Mouse (Mus musculus) testis, postnatal 10 days (tissue): ENCODE measurements around the gene Acadvl.
"Not testable (repeated sequence)": the region's sequence is repeated elsewhere in the genome, so short reads cannot be mapped to it uniquely, and the experiment has no call there.

ENCODE experiments used
- DNase-seq: peaks from one replicate; pipeline ENCODE4 v3.0.0; 2021; ENCODE audit warnings: low spot score

Acadvl gene

DNA sequence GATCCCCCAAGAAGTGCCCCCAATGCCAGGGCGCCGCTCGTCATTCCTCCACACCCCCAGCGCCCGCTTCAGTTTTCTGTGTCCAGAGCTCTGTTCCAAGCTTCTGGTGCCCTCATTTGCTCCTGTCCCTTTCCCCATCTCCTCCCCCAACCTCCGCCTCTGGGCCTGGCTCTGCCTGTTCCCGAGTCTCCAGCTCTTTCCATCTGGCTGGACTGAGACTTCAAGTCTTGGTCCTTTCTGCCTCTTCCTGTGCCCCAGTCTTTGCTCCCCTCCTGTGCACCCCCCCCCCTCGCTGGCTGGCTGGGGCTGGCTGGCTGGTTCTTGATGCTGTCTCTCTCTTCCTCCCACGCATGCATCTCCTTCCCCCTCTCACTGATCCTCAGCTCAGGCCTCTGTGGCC, 12.2 kb upstream of the Acadvl start:
- DNase-seq, result peak; percentile 71

DNA sequence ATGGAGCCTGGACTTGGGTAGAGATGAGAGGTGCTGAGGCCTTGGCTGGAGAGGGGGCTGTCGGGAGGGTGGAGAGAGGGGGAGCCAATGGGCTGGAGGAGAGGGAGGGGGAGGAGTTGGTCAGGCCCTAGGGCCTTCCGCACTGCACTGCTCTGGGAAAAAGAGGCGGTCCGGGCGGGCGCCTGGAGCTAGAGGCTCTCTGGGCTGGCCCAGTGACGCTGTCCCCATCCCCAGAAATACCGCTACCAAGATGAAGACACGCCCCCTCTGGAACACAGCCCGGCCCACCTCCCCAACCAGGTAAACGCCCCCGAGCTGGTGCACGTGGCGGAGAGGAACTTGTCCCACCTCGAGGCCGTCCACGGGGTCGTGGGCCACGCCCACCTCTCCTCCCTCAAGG, 11.5 kb upstream of the Acadvl start:
- DNase-seq, result peak; percentile 82

DNA sequence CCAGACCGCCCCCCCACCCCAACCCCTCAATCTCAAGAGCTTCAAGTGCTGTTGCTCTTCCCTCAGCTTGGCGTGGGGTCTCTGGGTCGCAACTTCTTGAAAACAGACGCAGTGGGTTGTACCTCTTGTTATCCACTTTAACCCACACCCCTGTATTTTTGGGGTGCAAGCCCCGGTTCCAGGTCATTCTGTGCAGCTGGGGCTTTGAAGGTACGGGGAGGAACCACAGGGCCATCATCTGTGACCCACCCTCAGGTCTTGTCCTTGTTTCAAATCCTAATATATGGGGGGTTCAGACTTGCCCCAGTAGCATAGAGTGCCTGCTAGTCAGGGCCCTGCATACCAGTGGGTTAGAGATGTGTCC, 8.9 kb upstream of the Acadvl start:
- DNase-seq, result no peak

DNA sequence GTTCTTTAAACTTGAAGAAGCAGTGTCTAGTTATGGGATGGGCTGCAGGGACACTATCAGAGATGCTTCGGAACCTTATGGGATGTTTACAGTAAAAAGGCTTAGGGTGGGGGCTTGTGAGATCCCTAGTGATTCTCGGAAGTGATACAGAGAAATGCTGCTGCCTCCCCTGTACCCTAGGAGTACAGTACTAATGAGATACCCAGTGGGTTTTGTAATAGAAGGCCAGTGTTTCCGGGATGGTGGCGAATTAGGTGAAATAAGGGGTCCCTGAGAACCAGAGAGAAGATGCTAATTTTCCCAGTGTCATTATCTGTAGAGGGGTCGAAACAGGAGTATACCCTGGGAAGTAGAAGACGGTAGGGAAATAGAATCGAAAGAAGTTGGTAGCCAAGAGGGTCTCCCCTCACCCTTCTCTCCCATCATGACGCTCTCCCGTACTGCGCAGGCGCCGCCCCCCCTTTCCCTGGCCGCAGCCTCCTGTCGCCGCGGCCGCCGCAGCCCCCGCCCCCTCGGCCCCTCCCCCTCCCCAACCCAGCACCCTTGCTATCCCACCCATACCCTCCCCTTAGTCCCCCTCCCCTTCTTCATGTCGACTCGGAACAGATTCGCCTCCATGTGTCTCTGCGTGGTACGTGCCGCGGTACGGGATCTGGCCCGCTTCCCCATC, 8.4 kb upstream of the Acadvl start:
- peak; percentile 74 for DNase-seq

DNA sequence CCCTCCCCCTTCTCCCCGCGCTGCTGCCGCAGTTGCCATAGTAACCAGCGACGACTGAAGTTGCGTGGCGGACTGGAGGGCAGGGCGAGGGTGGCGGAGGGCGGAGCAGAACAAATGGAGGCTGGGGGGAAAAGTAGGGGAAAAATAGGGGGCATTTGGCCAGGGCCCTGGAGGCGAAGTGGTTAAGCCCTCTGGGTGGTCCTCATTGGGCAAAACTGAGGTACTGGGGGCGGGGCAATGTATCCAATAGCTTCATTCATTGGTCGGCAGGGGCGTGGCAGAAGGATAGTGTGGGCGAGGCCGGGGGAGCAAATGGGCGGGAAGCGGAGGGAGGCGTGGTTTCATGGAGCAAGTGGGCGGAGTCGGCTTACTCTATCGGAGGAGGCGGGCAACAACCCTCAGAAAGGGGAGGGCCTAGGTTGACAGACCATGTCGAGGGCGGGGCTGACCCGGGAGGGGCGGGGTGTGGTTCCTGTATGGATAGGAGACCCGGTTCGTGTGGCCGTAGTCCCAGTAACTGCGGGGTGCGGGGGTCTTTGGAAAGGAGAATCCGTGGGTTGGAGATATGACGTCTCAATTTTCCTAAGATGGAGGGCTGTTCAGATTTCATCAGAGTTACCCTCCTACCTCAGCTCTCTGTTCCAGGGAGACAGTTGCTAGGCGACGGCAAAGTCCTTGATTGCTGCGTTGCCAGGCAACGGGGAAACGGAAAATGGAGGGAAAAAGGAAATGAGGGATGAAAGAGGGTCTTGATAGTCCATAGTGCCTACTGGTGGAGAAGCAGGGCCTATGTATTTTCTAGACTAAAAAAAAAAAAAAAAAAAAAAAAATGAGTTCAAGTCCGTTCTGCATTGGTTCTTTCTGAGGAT, 6.3 kb upstream of the Acadvl start:
- peak; percentile 100 for DNase-seq

DNA sequence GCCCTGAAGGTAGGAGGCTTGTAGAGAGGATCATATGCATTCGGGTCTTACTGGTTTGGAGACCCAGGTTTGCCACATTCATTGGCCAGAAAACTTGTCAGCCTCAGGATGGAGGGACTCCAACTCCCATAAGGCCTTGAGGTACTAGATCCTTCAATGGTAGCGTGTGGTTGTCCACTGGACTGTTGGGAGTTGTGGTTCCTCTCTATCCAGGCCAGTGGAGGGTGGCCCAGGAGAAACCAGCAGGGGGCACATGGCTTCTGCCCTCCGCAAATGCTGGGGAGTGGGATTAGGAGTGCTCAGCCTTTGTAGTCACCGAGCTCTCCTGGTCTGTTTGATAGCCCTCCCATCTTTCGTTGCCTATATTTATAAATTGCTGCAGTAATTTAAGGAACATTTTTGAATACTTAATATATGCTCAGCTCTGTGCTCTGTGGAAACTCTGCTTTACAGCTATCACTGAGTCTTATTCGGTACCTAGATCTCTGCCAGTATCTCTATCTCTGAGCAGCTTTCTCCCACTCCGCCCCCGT, 5.6 kb upstream of the Acadvl start:
- DNase-seq, result peak; percentile 81

DNA sequence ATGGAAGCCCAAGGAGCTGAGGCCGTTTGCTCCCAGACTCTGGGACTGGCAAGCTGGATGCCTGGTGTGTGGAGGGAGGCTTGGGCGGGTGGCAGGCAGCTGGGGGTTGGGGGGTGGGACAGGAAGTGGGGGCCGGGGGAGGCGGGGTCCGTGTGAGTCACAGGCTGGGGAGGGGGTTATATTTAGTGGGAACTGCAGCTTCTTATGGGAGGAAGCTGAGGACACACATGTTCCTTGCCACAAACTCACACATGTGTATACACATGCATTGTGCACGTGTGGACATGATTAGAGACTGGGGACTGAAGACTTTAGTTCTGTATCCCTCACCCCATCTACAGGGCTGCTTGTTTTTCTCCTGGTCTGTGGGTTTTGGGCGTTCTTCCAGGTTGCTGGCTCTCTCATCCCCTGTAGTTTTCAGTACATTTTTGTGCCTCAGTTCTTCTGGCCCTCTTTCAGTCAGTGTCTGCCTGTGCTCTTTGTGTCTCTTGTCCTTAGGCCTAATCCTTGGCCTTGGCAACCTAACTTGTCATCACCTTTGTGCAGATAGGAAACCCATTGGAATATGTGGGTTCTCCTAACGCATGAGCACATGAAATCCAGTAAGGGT, 4.9 kb upstream of the Acadvl start:
- no peak for DNase-seq

DNA sequence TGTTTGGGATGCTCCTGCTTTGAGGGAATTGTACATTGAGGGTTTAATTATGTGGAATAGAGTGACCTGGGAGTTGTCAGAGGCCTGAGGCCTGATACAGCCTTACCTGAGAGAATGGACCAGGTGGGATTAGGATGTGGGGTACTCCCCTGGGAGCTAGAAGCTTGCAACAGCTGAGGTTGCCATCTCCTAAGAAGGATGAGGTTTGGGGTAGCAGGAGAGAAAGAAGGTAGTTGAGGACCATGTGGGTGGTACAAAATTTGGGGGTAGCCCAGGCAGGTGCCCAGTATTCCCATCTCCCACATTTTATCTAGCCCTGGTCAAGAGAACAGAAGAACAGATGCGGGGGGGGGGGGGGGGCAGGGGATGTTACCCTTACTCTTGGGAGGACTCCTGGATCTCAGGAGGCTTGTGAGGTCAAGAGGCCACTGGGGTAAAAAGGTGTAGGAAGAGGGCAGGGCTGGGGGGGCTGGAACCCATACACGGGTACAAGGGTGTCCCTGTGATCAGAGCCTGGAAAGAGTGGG, 4.3 kb upstream of the Acadvl start:
- no peak for DNase-seq

DNA sequence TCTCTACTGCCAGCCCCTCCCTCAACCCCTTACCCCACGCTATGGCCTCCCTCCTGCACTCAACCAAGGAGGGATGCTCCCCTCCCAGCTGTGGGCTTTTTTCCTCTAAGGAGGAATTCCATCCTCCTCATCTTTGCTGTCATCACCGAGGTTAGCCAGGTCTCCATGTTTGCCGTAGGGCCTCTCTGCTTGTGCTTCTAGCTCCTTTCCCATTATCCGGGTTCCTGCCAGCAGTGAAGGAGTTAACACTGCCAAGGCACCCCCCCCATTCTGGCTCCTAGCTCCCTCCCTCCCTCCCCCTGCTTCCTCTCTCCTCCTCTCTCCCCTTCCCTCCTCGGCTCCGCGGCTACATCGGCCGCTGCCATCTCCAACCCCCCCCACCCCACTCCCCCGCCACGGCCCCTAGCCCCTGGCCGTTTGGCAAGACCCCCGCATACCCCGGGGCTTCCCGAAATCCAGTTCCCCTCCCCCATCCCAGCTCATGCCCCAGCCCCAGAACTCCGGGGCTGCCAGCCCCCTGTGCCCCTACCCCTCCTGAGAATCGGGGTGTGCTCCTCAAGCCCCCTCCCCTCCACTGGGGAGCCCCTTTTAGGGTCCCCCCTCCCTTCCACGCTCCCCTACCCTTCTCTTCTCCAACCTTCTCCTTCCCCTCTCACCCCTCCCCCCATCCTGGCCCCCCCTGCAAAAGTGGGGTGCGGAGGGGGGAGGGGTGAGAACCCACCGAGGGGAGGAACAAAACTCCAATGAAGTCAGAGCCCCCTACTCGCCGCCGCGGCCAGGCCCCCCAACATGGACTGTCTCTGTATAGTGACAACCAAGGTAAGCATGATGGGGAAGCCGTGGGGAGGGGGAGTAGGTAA, 3.1 kb upstream of the Acadvl start:
- peak; percentile 74 for DNase-seq

DNA sequence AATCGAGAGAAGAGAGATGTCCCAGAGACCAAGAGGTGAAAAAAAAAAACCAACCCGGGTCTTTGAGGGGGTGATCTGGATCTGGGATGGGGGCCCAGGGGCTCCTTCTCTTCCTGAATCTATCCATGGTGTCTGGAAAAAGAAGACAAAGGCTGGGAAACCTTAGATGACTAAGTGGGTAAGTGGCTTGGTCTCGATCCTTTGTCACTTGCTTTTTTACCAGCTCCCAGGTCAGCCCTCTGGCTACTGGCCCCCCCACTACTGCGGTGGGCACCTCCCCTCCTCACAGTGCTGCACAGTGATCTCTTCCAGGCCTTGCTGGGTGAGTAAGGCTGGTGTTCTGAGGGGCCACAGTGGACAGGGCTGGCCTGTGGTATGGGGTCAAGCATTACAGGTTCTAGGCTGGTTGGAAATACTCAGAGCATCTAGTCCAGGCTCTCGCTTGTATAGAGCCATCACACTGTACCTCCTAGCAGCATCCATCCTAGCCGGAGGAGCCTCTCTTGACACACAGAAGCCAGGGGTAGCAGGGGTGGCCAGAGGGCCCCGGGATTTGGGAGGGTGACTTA, 2.1 kb upstream of the Acadvl start:
- no peak for DNase-seq

DNA sequence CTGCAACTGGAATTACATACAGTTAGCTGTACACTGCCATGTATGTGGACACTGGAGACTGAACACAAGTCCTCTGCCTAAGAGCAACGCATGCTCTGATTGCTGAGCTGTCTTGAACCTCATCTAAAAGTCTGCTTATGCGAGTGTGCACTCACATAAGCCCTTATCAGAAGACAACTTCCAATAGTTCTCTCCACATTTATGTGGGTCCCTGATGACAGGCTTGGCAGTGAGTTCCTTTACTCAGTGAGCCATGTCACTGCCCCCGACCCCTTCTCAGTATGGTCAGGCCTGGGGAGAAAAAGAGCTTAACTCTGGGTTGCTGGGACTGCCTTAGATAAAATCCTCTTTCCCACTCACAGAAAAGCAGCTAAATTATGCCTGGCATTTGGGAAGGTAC, 1.5 kb upstream of the Acadvl start, which contains the start of gene Dlg4:
Dlg4 (plus strand) TSS at position 274 of the 400 bp plus-strand sequence.
- DNase-seq, result no peak

DNA sequence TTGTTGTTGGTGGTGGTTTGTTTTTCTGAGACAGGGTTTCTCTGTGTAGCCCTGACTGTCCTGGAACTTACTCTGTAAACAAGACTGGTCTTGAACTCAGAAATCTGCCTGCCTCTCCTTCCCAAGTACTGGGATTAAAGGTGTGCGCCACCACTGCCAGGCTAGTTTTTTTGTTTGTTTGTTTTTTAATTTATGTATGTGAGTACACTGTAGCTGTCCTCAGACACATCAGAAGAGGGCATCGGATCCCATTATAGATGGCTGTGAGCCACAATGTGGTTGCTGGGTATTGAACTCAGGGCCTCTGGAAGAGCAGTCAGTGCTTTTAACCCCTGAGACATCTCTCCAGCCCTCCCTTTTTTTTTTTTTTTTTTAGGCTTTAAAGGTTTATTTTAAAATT, 966 bp upstream of the Acadvl start:
- not testable (repeated sequence) for DNase-seq

DNA sequence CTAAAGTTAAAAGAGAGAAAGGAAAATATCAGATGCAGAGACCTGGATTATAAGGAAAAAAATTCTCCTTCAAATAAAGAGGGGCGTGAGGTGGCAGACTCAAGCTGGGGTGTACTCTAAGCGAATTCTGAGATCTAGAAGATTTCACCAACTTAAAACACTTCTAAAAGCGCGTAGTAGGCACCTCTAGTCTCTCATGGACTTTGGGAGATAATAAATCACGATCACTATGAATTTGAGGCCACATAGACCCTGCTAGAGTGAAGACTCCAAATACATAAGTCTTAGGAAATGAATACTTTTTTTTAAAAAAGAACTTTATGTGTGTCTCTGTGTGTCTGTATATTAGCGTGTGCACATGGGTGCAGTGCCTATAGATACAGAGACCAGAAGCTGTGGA, 466 bp upstream of the Acadvl start:
- no peak for DNase-seq

DNA sequence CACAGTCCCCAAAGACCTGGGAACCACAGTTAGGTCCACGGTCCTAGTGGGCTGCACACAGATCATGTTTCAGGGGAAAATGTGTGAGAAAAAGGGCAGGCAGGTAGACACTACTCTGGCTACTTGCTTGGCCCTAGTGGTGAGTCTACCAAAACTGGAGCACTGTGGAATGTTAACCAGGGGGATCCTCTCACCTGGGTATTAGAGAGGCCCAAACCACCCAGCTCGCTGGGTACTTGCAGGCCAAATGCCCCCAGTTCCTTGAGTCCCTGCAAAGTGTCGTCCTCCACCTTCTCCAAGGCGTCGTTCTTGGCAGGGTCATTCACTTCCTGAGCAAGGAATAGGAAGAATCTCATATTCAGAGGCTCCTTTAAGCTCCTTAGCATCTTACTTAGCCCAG, 1.2 kb downstream of the Acadvl start:
- DNase-seq, result no peak

DNA sequence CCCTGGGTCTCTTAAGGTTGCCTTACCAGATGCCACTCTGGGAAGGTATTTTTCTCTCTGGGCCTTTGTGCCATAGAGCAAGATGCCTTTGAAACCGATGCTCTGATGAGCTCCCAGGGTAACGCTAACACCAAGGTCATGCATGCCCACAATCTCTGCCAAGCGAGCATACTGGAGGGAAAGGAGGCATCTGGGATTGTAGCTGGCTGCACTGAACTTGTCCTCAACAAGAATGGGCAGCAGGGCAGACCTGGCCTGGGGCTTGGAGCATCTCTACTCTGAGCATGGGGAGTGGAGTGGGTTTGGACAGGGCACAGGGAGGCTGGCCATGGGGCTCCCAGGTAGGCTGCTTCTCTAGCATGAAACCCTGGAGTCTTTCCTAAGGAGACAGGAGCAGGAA, 1.8 kb downstream of the Acadvl start:
- DNase-seq, result no peak

DNA sequence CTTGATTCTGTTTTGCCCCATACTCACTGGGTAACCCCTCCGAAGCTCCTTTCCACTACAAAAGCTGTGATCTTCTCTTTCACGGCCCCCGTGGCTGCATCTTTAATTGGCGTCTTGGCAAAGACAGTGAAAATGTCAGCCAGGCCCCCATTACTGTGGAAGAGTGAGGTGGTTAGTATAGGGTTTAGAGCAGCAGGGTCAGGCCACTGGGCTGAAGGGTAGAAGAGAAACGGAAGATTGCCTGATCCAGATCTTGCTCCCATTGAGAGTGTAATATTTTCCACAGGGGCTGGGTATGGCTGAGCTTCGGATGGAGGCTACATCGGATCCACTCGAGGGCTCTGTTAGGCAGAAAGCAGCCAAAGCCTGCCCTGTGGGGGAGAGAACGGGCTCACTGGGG, 2.3 kb downstream of the Acadvl start:
- peak; percentile 37 for DNase-seq

DNA sequence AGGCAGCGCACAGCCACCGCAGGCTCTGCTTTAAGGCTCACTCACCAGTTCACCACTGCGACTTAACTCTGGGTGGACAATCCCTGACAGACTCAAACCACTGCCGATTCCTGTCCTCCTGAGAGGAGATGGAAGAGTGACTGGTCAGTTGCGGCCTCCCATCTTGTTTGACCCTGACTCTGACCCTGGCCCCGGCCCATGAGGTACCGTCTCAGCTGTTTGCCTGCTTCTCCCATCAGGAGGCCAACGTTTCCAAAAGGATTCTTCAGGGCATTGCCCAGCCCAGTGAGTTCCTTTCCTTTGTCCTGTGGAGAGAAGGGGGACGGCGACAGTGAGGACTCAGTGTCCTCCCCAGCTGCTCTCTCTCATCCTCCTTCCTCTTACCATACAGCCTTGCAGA, 4.2 kb downstream of the Acadvl start:
- no peak for DNase-seq

DNA sequence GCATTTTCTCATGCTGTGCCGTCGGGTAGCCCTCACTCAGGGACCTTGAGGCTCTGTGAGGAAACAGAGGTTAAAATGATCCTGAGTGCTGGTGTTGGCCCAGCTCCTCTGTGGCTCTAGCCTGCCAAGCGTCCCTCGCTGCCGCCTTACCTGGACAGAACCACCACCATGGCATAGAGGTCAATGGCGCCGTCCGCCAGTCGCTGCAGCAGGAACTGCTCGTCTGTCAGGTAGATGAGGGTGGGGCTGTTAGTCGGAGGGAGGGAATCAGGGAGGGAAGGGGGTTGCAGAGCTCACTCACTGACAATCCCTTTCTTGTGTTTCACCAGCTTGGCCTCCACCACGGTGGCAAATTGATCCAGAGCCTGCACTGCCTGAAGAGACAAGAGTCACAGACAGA, 4.7 kb downstream of the Acadvl start:
- DNase-seq, result no peak

DNA sequence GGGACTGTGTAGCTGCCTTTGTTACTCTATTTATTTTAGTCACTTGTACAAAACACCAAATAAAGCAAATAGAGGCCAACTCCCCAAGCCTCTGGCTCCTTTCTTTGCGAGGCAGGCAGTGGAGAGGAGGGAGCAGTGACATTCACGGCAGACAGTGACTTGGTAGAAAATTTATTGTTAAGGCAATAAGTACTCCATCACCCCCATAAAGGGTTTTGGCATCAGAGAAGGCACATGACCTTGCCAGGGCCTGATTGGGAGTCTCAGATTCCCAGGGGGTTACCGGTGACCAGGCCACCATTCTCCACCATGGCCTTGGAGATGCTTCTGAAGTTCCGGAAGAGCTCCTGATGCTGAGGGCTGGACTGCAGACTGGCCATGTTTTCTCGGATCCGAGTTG, 5.2 kb downstream of the Acadvl start:
- DNase-seq, result no peak

DNA sequence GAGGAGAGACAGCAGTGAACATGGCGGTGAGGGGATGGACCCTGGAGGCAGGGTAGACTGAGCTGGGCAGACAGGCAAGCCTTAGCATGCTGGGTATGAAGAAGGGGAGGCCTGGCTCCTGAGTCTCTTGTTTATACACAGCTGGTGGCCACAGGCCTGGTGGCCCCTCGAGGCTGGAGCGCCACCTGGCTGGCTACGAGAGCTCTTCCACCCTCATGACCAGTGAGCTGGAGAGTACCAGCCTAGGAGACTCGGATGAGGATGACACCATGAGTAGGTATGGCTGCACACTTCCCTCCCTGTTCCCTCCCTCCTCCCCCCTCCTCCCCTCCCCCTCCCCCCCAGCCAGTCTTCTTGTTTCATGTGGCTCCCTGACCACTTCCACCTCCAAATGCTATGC, 9.7 kb downstream of the Acadvl start:
- DNase-seq, result no peak

DNA sequence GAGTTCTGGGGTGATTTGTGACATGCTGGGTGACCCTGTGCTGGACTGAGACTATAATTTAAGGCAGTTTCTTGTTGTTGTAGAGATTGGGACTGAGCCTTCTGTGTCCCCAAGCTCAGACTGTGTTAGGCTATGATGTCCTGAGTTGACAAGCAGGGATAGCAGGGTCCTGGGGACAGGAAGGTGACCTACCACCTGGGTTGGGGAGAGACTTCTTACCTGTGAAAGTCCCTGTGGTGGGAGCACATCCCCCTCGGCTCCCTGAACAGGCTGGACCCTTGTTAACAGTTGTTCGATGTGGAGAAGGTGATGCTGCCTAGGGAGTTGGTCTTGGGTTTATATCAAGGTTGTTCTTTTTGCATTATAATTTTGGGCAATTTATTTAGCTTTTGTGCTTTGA, 12.7 kb downstream of the Acadvl start:
- DNase-seq, result no peak
